Mouse (Mus musculus) 416B (cell line): ENCODE measurements at regions not wholly inside any gene's neighbourhood (a gene's known extent, or its start where the extent isn't known, plus 50 kb on each side); places are given as distances from the start of the nearest gene placed in this dataset.

Source experiments
- DNase-seq: peaks from one replicate; pipeline ENCODE4 v3.0.0; 2011; ENCODE audit warnings: low read depth

DNA sequence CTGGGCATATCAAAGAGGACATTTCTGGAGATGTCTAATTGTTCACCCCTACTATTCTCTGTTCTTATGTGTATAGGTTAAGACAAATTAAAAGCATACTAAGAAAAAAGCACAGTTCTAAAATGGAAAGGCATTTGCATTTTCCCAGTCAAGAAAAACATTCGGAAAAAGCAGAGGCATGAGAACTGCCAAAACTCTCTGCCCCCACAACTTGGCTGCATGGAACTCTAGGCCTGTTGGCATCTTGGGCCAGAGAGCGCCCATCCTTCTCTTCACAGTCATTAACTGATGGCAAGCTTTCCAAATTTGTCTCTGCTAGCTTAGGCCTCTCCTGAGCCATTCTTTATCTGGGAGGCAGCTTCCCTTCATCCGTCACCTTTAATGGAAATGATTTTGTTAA, 281.6 kb downstream of the Tex13c3 start:
- DNase-seq: no peak

DNA sequence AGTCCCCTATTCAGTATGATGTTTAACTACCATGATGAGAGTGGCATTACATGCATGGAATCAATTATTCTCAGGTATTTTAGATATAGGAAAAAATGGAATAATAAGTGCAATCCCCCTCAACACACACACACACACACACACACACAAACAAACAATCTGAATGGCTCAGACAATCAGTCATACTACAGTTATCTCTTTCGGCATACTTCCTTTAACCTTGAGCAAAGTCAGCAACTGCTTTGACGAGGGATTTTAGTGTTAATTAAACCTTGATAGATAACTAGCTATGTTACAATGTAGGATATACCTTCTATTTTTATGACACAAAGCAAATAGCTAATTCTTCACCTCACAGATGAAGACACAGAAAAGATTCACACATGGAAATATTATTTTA, 312.1 kb downstream of the Tex13c3 start:
- peak; percentile 58 for DNase-seq

DNA sequence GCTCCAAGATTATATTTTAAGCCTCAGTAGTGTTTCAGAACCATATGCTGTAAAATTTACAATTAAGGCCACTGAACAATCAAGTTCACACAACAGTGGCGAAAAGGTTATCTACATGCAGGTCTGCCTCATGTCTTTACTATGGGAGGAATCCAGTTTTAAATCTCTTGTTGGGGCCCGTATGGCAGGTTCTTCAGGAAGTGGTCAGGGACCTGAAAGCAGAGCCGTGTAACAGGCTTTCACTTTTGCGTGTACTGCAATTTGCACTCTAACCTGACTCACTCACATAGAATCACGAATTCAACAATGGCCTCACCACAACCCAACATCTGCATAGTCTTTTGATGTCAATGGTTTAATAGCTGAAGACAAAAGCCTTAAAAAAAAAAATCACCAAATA, 312.6 kb downstream of the Tex13c3 start:
- peak; percentile 71 for DNase-seq

DNA sequence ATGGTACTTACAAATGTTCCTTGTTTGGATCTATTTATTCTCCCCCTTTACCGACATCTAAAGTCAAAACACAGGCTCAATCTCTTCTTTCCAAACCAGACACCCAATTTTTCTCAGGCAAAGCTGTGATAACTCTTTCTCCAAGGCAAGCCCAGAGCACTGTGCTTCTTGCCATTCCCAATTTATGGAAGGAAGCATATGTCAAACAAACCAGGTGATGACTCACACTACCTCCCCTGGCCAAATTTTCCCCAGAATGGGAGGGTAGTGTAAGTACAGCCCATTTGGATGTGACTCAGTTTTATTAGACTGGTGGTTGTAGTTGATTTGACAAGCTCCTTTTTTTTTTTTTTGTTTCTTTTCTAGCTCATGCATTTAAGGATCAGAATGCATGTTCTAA, 313.0 kb downstream of the Tex13c3 start:
- peak; percentile 76 for DNase-seq

DNA sequence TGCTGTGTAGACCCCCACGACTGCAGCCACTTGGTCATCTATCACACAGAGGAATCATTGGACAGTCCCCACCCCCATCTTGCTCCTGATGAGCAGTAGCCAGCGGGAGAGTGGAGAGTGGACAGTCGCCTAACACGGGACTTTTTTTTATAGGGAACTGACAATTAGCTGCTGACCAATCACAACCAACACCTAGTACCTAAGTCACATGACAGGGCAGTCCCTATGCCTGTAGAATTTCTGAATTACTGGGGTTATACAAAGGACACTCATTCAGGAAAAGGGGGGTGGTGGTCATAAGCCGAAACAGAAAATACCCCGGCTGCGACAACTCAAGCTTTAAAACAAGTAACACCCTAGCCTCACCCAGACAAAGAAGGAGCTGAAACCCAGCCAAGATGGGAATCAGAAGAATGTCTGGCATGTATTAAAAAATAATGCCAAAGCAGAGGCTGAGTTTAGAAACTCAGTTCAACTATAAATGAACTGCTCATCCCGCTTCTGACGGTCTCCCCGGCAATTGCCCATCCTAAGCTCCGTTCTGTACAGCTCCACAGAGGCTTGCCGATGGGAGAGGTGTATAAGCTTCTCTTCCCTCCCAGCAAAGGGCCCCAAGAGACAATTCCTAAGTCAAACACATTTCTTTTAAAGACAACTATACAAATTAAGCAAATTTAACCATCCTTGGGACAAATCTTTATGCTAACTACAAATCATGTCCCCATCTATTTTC, 313.8 kb downstream of the Tex13c3 start:
- peak; percentile 94 for DNase-seq

DNA sequence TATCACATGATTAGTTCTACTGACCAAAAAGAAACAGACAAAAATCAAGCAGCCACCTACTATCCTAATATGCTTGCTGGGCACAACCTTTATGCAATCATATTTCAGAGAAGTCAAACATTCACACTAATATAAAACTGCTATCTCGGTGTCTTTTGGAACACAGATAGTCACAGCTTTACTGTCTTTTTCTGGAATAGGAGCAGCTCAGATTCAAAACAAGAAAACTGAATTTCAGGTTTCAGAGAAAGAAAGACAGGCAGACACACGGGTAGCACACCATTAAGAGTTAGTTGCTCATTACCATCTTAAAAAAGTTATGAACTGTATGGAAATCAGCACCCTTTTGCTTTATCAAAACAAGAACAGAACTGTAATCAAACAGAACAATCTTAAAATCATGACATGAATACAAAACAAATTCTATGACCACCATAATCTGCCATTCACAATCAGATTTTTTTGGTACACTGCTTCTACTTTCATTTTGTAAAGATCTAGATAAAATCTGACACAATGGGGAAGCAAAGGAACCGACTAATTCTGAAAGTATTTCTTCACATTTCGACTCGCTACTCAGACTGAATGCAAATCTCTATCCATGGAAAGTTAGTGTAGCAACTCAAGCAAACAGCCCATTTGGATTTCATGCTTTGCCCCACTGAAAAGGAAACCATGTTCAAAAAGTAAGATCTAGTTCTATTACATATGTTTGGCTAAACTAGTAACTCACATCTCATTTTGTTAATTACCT, 315.1 kb downstream of the Tex13c3 start:
- peak; percentile 55 for DNase-seq

DNA sequence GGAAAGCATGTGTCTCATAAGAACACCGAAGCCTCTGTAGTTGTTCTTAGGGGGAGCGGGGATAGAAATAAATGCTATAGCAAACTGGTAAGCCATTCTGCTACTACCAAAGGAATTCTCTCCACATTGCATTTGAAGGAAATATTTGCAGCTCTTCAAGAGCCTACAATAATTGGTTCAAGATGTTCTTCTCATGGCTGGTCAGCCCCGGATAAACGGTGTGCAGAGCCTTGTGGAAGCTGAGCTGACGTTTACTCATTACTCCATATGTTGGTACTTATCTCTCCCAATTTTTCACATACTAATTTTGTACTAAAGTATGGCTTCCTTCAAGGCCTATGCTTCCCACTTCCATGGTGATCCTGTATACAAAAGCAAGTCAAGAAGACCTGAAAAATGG, 317.0 kb downstream of the Tex13c3 start:
- no peak for DNase-seq

DNA sequence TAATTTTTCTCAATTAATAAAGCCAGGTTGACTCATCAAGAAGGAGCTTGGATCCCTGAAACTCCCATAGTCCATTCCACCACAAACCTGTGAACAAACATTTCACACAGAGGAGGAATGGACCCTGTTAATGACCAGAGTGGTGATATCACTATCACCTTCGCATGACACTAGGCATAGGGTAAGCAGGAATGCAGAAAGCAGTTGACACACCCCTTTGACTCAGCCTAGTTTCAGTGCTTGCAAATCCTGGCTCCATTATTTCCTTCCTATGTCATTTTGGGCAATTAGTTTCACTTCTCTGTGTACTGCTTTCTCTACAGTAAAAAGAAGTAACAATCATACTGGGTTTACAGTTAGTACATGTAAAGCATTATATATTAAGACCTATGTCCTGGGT, 318.2 kb downstream of the Tex13c3 start:
- peak; percentile 64 for DNase-seq

DNA sequence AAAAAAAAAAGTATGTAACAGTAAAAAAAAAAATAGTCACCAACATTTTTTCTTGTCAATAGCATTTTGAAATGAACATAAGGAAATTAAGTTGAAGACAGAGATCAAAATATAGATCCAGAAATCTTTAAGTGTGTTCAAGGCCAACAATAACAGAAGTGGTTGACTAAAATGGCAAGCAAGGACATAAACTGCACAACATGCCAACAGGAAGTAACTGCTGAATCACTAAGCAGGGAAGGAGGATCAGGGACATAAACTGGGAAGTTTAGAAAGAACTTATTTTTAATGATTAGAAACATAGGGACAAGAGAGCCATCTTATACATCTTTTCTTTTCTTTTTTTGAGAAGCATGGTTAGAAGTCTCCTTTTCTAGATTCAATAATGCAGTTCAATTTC, 318.8 kb downstream of the Tex13c3 start:
- peak; percentile 55 for DNase-seq

DNA sequence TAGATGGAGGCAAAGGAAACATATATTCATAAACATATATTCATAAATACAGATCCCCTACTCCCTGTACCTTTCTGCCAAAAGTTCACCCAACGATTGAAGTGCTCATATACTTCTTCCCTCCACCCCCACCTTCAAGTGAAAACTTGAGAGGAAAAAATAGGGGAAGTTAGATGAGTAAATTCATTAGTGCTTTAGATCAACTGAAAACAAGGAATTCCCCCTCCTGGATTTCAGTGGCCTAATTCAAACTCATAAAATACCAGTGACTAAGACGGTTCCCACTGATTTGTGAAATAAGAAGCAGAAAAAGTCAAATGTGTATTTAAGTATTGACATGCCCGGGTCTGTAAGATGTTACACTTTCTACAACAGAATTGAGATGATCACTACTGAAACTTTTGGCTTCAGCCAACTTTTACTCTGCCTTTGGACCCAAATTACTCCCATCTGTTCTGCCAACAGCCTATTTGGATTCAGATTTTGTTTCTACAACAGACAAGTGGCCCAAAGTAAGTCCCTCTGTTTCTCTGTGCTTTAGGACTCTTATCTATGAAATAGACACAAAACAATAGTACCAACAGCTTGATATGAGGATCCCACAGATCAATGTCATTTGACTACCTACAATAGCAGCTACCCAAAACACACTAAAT, 320.7 kb downstream of the Tex13c3 start:
- no peak for DNase-seq

DNA sequence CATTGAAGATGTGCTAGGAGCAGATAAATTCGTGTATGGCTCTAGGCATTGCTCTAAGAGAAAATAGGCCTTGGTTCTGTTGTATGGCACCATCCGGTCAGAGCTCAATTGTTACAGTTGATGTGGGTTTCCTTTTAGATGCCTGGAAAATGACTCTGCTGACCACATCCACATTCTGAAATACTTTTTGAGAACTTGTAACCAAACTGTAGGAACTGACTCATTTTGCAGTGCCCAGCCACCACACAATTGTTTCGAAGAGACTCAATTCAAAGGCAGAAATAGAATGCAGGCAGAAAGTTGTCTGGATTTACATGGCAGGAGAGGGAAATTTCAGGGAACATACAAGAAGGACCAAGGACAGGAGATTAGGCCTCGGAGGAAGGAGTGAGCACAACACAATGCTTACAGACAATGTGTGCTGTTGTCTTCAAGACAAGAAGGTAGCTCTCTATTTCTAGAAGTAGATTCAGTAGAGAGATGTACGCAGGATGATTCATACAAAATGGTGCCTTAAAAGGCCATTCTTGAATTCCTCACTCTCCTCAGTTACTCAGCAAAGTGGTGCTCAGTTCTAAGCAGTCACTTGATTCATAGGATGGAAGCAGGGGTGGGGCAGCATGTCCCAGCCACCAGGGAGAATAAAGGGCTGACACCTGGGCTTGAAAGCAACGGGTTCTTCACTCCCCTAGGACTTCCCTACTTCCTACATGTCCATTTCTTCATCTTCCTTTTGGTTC, 323.5 kb downstream of the Tex13c3 start:
- peak; percentile 94 for DNase-seq

DNA sequence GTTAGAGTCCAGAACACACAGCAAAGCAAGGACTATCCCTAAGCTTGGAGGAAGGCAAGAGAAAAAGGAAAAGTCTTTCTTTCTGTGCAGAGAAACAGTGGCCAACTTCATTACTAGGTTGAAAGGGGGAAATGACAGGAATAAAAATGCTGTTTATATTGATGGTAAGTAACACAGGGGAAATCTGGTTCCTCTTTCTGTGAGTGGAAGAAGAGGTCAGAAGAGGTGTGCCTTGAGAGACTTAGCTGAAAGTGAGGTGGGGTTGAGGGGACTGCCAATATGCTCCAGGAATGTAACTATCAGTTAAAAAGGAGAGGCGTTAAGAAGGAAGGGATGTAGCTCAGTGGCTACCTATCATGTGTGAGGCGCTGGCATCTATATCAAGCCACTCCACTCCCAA, 327.5 kb downstream of the Tex13c3 start:
- DNase-seq: no peak

DNA sequence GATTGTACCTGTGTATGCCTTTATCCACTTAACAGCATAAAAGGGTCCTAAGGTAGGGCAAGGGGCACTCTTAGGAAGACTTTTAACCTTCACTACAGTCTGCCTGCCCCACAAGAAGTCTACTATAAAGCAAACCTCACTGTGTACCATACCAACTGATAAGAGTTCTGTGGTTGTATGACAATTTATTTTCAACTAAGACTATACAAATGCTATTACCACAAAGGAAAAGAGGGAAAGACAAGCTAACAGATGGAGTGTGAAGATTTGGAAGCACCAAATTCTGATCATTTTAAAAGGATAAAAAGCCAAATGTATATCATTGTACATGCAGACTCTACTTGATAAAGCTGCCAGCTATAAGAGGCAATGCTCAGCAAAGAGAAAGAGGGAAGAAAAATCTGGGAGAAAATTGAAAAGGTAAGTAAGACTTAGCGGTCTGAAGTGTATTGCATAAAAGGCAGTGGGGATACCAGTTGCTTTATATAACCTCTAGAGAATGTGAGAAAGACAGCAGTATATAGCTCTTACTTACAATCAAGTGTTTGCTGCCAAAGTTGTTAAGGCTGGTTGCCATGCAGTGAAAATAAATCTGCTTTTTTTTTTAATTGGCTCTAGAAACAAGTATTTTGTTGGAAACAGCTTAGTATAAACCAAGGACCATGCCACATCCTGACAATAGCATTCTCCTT, 328.8 kb downstream of the Tex13c3 start:
- peak; percentile 75 for DNase-seq

DNA sequence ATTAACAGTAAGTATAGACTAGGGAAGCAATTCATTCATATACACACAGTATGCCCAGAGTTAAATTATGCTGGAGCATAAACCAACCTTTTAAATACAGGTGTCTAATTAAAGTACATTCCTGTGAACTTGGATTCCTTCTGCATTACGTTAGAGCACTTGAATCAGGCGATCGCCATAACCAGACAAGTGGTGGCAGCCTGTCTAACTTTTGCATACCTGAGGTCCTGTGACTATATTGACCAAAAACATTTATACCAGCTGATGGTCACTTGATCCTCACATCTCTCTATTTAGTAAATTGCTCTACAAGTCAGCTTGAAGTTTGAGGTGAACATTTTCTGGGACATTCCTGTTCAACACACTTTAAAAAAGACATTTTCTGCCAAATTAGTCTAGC, 330.5 kb downstream of the Tex13c3 start:
- DNase-seq: no peak

DNA sequence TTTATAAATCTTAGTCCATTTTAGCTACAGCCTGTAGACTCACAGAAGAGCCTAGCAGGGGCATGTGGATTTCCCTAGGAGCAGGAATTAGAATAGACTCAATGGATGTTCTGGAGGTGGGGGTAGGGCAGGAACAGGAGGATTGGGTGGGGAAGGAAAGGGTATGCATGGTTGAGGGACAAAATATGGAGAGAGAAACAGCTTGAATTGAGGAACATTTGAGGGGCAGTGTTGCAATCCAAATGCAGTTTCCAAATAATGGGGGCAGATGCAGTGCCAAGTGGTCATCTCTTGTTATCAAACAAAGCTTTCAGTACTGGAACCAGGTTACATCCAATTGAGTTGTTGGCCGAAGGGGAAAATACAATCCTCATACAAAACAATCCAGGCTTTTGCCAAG, 332.4 kb downstream of the Tex13c3 start:
- DNase-seq: no peak

DNA sequence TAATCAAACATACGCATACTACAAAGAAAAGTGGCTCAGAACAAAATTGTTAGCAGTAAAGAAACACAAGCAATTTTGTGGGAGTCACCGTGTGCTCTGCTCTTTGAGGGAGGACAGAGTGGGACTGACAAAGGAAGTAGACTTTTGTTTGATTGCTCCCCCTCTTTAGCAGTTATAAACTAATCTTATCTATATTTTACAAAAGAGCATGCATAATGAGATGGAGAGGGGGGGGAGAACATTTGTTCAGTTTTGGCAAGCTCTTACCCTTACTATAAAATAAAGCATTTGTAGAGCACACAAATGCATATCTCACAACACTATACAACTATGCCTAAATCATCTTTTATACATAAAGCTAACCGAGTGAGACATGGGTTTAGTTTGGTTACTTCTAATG, 332.9 kb downstream of the Tex13c3 start:
- DNase-seq: no peak

DNA sequence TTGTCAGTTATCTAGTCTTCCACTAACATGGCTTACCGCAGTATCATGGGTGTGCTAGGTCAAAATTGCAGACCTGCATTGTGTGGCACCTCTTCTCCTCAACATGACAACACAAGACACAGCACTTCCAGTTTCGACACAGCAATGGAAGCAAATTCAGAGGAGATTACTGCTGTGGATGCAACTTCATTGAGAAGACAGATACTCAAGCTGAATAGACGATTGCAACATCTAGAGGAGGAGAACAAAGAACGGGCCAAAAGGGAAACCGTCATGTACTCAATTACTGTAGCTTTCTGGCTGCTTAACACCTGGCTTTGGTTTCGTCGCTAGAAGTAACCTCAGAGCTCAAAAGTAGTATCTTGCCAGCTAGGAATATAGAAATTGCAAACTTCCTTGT, 368.4 kb downstream of the Tex13c3 start:
- DNase-seq: peak; percentile 19

DNA sequence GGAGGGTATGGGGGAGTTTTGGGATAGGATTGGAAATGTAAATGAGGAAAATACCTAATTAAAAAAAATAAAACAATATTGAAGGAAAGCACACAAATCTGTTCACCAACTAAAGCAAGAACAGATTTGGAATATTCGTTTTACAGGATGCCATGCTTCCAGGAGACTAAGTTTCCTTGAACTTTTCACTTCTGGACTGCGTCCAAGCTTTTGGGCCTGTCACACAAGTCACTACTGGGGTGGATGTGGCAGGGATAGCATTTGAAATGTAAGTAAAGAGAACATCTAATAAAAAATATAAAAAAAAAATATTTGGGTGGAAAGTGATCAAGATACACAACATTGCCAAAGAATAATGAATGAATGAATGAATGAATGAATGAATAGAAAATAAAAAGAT, 378.2 kb downstream of the Tex13c3 start:
- no peak for DNase-seq

DNA sequence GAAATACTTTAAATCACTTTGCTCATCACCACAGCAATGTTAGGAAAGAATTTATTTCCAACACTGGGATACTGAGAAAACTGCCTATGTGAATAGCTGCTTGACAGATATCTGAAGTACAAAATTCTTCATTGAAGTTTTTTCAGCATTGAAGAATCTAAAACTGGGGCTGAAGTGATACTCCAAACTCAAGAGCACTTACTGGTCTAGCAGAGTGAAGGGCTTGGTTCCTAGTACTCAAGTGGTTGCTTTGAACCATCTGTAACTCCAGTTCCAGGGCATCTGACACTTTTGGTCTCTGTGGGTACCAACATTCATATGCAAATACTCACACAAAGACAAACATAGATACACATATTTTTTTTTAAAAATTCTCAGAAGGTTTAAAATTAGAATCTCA, 385.2 kb downstream of the Tex13c3 start:
- DNase-seq: no peak

DNA sequence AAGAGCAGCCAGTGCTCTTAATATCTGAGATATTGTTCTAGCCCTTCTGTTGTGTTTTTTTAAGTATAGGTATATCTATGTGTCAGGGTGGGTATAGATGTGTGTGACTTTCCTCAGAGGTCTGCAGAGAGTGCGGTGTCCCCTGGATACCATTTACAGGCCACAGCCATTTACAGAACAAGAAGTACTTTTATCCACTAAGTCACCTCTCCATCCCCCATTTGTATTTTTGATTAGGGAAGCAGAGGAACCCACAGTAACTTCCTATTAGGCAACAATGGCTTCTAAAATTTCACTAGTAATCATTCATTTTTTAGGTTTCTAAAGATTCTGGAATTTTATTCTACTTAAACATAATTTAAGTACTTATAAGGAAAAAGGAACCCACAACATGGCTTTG, 396.7 kb downstream of the Tex13c3 start:
- peak; percentile 17 for DNase-seq

DNA sequence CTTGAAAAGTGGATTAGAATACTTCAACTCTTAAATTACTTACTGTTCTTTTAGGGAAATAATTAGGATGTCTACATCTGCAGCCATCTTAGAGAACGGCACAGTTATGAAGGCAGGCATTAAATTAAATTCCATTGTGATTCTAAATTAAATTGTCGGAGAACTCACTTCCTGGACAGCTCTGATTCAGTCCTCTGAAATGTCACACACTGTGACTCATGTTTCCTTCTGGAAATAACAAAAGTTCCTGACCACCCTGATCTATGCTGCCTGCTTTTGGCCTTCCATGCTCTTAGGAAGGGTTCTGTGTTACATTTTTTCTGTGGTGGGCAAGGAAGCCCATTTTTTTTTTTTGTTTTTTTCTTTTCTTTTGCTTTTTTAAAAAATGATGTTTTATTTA, 401.1 kb downstream of the Tex13c3 start:
- DNase-seq: peak; percentile 75
